Mouse (Mus musculus) hindbrain, embryonic 15.5 days (tissue): ENCODE results near the gene 1700001J03Rik. TPM values are rescaled to one million over a fixed set of nuclear protein-coding genes. Genes with fewer than 3 reads are reported as not detected.
A peak's percentile ranks its signal among the peaks of the same experiment; 100 is the strongest.
"Not testable (repeated sequence)": the region's sequence is repeated elsewhere in the genome, so short reads cannot be mapped to it uniquely, and the experiment has no call there.

Source experiments
- ATAC-seq: fragments of 200-750 bp; cut with Nextera tagmentation; 2 replicates; pipeline ENCODE4 v1.8.0; 2017; ENCODE audit warnings: low read depth, moderate number of reproducible peaks, moderate TSS enrichment; ENCODE audit not compliant: low FRiP score
- H3K27ac ChIP-seq: fragments of 300-500 bp; sonication (generic); replicated peaks from 2 replicates; pipeline ENCODE4 v1.5.1; 2015; ENCODE audit warnings: mild to moderate bottlenecking, inconsistent platforms
- H3K27me3 ChIP-seq: fragments of 300-500 bp; sonication (generic); 2 replicates; pipeline ENCODE4 v1.6.1; 2015; ENCODE audit warnings: control low read depth, inconsistent platforms
- H3K36me3 ChIP-seq: fragments of 300-500 bp; sonication (generic); 2 replicates; pipeline ENCODE4 v1.6.1; 2015; ENCODE audit warnings: control low read depth, inconsistent platforms
- H3K4me1 ChIP-seq: fragments of 300-500 bp; sonication (generic); replicated peaks from 2 replicates; pipeline ENCODE4 v1.6.1; 2015; ENCODE audit warnings: control low read depth, inconsistent platforms
- H3K4me2 ChIP-seq: fragments of 300-500 bp; sonication (generic); 2 replicates; pipeline ENCODE4 v1.6.1; 2015; ENCODE audit warnings: moderate library complexity, mild to moderate bottlenecking, inconsistent platforms
- H3K4me3 ChIP-seq: fragments of 300-500 bp; sonication (generic); 2 replicates; pipeline ENCODE4 v1.5.1; 2015; ENCODE audit warnings: mild to moderate bottlenecking, inconsistent platforms
- H3K9ac ChIP-seq: fragments of 300-500 bp; sonication (generic); 2 replicates; pipeline ENCODE4 v1.6.1; 2015; ENCODE audit warnings: inconsistent platforms
- H3K9me3 ChIP-seq: fragments of 300-500 bp; sonication (generic); 2 replicates; pipeline ENCODE4 v1.6.1; 2016; ENCODE audit warnings: control low read depth, inconsistent platforms
- WGBS: fragments of 180-500 bp; shearing (Covaris S2); methylation state at CpG from one replicate; pipeline ENCODE4 v1.1.7; 2015; 5-methylcytosine and 5-hydroxymethylcytosine counted together
- polyA plus RNA-seq: library from polyadenylated mRNA; unstranded; fragments of >200 nt; fragmentation: Nextera tagmentation; extraction: Ambion mirVana; gene quantifications from 2 replicates; pipeline ENCODE4 v1.2.1, GENCODE M21; 2015

Gene 1700001J03Rik
- polyA plus RNA-seq, 1 experiment from 2014 or later, result not detected

GRCm38 (mm10) chr5:146220501-146220878 lies 35.4 kb upstream of the 1700001J03Rik start:
- Histone ChIP-seq H3K9me3 (no peaks in the 10 kb centered on the region), H3K27ac (peak overlapping the region; percentile 98), H3K4me1 (peaks cover 21% of the 10 kb centered on the region), H3K4me2 (peak overlapping the region; percentile 68), H3K9ac (peak overlapping the region; percentile 80), H3K4me3 (peak overlapping the region; percentile 74), H3K27me3 (no peaks in the 10 kb centered on the region), H3K36me3 (peaks cover 35% of the 10 kb centered on the region)
- peak; percentile 59 for ATAC-seq
- 9% methylated on average over 13 of the region's 13 CpGs for WGBS

DNA sequence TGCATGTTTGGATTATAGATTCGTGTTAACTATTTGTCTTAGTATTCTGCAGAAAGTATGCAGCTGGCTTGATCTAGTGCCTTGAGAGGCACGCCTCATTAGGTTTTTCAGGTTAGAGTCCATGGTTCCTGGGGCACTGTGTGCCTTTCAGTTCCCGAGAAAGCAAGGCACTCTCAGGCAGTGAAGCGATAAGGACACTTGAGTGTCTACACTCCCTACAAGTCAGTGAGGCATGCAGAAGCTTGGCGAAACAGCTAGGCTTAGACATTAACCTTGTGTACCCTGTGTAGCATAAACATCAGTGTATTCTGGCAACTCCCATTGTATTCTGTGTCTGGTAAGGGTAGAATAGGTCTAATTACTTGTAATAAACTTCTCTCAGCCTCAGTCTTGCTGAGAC lies 20.4 kb upstream of the 1700001J03Rik start:
- Histone ChIP-seq H3K27me3 (no peaks in the 10 kb centered on the region), H3K4me2 (no peak overlapping the region), H3K9ac (no peak overlapping the region), H3K4me1 (no peaks in the 10 kb centered on the region), H3K27ac (no peak overlapping the region), H3K4me3 (no peak overlapping the region), H3K36me3 (peaks cover 89% of the 10 kb centered on the region), H3K9me3 (no peaks in the 10 kb centered on the region)
- WGBS, result 91% methylated on average over 5 of the region's 5 CpGs
- ATAC-seq, result no peak

- H3K36me3 ChIP-seq, result peaks cover 77% of the 10 kb centered on the region
- 89% methylated on average over 2 of the region's 2 CpGs for WGBS
- H3K27me3 ChIP-seq, result no peaks in the 10 kb centered on the region
- no peak overlapping the region for H3K27ac ChIP-seq
- H3K9me3 ChIP-seq, result no peaks in the 10 kb centered on the region
- H3K9ac ChIP-seq, result no peak overlapping the region
- no peak overlapping the region for H3K4me3 ChIP-seq
- H3K4me2 ChIP-seq, result no peak overlapping the region
- no peaks in the 10 kb centered on the region for H3K4me1 ChIP-seq
- no peak for ATAC-seq
These were observed 18.8 kb upstream of the 1700001J03Rik start for GRCm38 (mm10) chr5:146203921-146204320.

DNA sequence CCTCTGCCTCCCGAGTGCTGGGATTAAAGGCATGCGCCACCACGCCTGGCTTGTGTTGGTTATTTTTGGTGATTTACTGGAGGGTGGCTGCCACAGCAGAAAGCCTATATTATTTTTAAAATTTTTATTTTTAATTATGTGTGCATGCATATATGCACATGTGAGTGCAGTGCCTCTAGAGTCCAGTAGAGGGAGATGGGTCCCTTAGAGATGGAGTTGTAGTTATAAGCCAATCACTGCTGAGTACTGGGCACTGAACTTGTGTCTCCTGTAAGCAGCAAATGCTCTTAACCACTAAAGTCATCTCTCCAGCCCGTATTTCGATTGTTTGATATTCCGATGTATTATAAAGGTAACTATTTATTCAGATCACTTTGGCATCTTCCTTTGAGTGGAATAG lies 15.5 kb upstream of the 1700001J03Rik start:
- Histone ChIP-seq H3K27ac (no peak overlapping the region), H3K4me1 (no peaks in the 10 kb centered on the region), H3K36me3 (peaks cover 47% of the 10 kb centered on the region), H3K4me3 (no peak overlapping the region), H3K9ac (no peak overlapping the region), H3K27me3 (no peaks in the 10 kb centered on the region), H3K9me3 (no peaks in the 10 kb centered on the region), H3K4me2 (no peak overlapping the region)
- WGBS, result 98% methylated on average over 6 of the region's 6 CpGs
- no peak for ATAC-seq

- WGBS, result 80% methylated on average over 2 of the region's 2 CpGs
- Histone ChIP-seq H3K27me3 (no peaks in the 10 kb centered on the region), H3K4me3 (no peak overlapping the region), H3K4me1 (no peaks in the 10 kb centered on the region), H3K36me3 (peaks cover 36% of the 10 kb centered on the region), H3K27ac (no peak overlapping the region), H3K4me2 (no peak overlapping the region), H3K9me3 (no peaks in the 10 kb centered on the region), H3K9ac (no peak overlapping the region)
- no peak for ATAC-seq
These were observed 14.4 kb upstream of the 1700001J03Rik start for GRCm38 (mm10) chr5:146199540-146199939.

- no peak overlapping the region for H3K27ac ChIP-seq
- no peak overlapping the region for H3K4me2 ChIP-seq
- no peaks in the 10 kb centered on the region for H3K4me1 ChIP-seq
- ATAC-seq, result no peak
- peaks cover 32% of the 10 kb centered on the region for H3K36me3 ChIP-seq
- H3K27me3 ChIP-seq, result no peaks in the 10 kb centered on the region
- H3K9me3 ChIP-seq, result no peaks in the 10 kb centered on the region
- H3K9ac ChIP-seq, result no peak overlapping the region
- H3K4me3 ChIP-seq, result no peak overlapping the region
These were observed 14.0 kb upstream of the 1700001J03Rik start for GRCm38 (mm10) chr5:146199073-146199472.

DNA sequence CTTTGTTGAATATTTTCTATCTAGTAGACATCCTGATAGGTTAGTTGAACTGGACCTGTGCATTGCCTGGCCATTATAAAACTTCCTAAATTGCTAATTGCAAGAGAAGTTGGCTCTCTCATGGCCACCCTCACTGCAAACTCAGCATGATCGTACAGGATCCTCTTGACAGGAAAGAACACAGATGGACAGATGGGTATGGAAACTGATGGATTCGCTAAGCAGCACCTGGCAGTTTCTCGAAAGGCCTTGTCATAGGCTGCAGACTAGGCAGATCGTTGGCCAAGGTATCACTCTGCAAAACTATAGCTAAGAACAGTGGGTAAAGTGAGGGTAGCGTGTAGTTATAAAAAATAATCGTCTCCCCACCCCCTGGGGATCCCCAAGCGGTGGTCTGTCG lies 8.3 kb upstream of the 1700001J03Rik start:
- no peak overlapping the region for H3K4me2 ChIP-seq
- ATAC-seq, result no peak
- no peak overlapping the region for H3K27ac ChIP-seq
- no peak overlapping the region for H3K9ac ChIP-seq
- no peaks in the 10 kb centered on the region for H3K4me1 ChIP-seq
- no peak overlapping the region for H3K4me3 ChIP-seq
- WGBS, result 86% methylated on average over 8 of the region's 8 CpGs
- peaks cover 3% of the 10 kb centered on the region; the same call in 1 of the 2 replicates for H3K36me3 ChIP-seq
- H3K27me3 ChIP-seq, result no peaks in the 10 kb centered on the region
- H3K9me3 ChIP-seq, result no peaks in the 10 kb centered on the region

GRCm38 (mm10) chr5:146190501-146191269 lies 5.6 kb upstream of the 1700001J03Rik start:
- no peaks in the 10 kb centered on the region for H3K4me1 ChIP-seq
- no peak overlapping the region for H3K4me3 ChIP-seq
- H3K27me3 ChIP-seq, result no peaks in the 10 kb centered on the region
- H3K4me2 ChIP-seq, result no peak overlapping the region
- no peak overlapping the region for H3K9ac ChIP-seq
- no peak overlapping the region for H3K27ac ChIP-seq
- no peaks in the 10 kb centered on the region for H3K9me3 ChIP-seq
- no peak for ATAC-seq
- WGBS, result 64% methylated on average over 3 of the region's 3 CpGs
- no peaks in the 10 kb centered on the region for H3K36me3 ChIP-seq

DNA sequence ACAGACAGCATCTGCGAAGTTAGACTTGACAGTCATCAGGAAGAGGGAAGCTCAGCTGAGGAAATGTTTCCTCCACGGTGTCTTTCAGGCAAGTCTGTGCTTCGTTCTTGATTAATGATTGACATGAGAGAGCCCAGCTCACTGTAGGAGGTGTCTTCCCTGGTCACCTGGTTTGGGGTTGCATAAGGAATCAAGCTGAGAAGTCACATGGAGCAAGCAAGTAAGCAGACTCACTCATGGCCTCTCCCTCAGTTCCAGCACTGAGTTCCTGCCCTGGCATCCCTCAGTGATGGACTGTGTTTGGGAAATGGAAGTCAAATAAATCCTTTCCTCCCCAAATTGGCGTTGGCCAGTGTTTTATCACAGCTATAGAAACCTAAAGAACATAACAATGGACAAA lies 5.0 kb upstream of the 1700001J03Rik start:
- 72% methylated on average over 4 of the region's 4 CpGs for WGBS
- no peaks in the 10 kb centered on the region for H3K4me1 ChIP-seq
- no peaks in the 10 kb centered on the region for H3K9me3 ChIP-seq
- H3K36me3 ChIP-seq, result no peaks in the 10 kb centered on the region
- no peak overlapping the region for H3K4me2 ChIP-seq
- H3K4me3 ChIP-seq, result no peak overlapping the region
- no peaks in the 10 kb centered on the region for H3K27me3 ChIP-seq
- no peak overlapping the region for H3K9ac ChIP-seq
- no peak overlapping the region for H3K27ac ChIP-seq
- ATAC-seq, result no peak

DNA sequence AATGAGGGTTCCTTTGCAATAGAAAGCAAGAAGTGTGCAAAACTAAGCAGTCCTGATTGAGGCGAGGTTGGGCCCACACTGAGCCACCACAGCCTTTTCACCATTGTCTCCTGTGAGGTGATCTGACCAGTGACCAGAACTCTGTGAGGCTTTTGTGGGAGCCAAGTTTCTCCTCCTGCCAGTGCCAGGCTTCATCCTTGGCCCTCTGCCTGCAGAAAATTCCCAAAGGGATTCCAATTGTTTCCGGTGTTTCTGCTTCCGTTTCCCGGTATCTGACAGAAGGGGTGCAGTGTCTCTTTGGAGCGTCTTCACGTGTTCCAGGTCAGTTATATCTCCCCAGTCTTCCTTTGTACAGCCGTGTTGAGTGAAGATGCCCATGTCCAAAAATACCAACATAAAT lies 3.6 kb upstream of the 1700001J03Rik start:
- no peak overlapping the region for H3K9ac ChIP-seq
- H3K4me3 ChIP-seq, result no peak overlapping the region
- H3K36me3 ChIP-seq, result no peaks in the 10 kb centered on the region
- H3K4me2 ChIP-seq, result no peak overlapping the region
- no peaks in the 10 kb centered on the region for H3K27me3 ChIP-seq
- no peak for ATAC-seq
- H3K27ac ChIP-seq, result no peak overlapping the region
- WGBS, result 77% methylated on average over 7 of the region's 7 CpGs
- no peaks in the 10 kb centered on the region for H3K9me3 ChIP-seq
- H3K4me1 ChIP-seq, result no peaks in the 10 kb centered on the region

GRCm38 (mm10) chr5:146188144-146188543 lies 3.0 kb upstream of the 1700001J03Rik start:
- no peaks in the 10 kb centered on the region for H3K4me1 ChIP-seq
- no peaks in the 10 kb centered on the region for H3K36me3 ChIP-seq
- ATAC-seq, result no peak
- H3K4me2 ChIP-seq, result no peak overlapping the region
- H3K4me3 ChIP-seq, result no peak overlapping the region
- H3K27me3 ChIP-seq, result no peaks in the 10 kb centered on the region
- no peak overlapping the region for H3K27ac ChIP-seq
- H3K9me3 ChIP-seq, result no peaks in the 10 kb centered on the region
- WGBS, result 91% methylated on average over 1 of the region's 1 CpGs
- H3K9ac ChIP-seq, result no peak overlapping the region

- not testable (repeated sequence) for H3K9ac ChIP-seq, H3K27me3 ChIP-seq, H3K9me3 ChIP-seq, H3K4me3 ChIP-seq, H3K4me2 ChIP-seq, H3K27ac ChIP-seq, ATAC-seq, H3K4me1 ChIP-seq, H3K36me3 ChIP-seq
- WGBS, result 37% methylated on average over 5 of the region's 5 CpGs
These were observed 2.3 kb upstream of the 1700001J03Rik start for GRCm38 (mm10) chr5:146187441-146187840.

- not testable (repeated sequence) for H3K9ac ChIP-seq, H3K9me3 ChIP-seq, H3K36me3 ChIP-seq, H3K4me2 ChIP-seq, H3K4me3 ChIP-seq, H3K27ac ChIP-seq, ATAC-seq, H3K4me1 ChIP-seq, H3K27me3 ChIP-seq
- 66% methylated on average over 4 of the region's 4 CpGs for WGBS
These were observed 12.4 kb downstream of the 1700001J03Rik start for GRCm38 (mm10) chr5:146172744-146173143.
